Mouse (Mus musculus) heart, embryonic 16.5 days (tissue): ENCODE results near the gene Gm10721. TPM values are rescaled to one million over a fixed set of nuclear protein-coding genes. Genes with fewer than 3 reads are reported as not detected.
"Not testable (repeated sequence)": the region's sequence is repeated elsewhere in the genome, so short reads cannot be mapped to it uniquely, and the experiment has no call there.

Source experiments
- ATAC-seq: fragments of 200-750 bp; cut with Nextera tagmentation; replicated peaks from 2 replicates; pipeline ENCODE4 v1.8.0; 2017; ENCODE audit warnings: moderate number of reproducible peaks; ENCODE audit not compliant: insufficient read depth, low FRiP score; ENCODE audit errors: extremely low read depth
- H3K27ac ChIP-seq: fragments of 300-500 bp; sonication (generic); 2 replicates; pipeline ENCODE4 v1.5.1; 2014; ENCODE audit warnings: mild to moderate bottlenecking, low read length, control low read depth, moderate library complexity
- H3K27me3 ChIP-seq: fragments of 300-500 bp; sonication (generic); 2 replicates; pipeline ENCODE4 v1.6.1; 2014; ENCODE audit warnings: low read length, mixed read lengths; ENCODE audit not compliant: control insufficient read depth, insufficient read depth
- H3K36me3 ChIP-seq: fragments of 300-500 bp; sonication (generic); 2 replicates; pipeline ENCODE4 v1.6.1; 2014; ENCODE audit not compliant: control insufficient read depth, insufficient read depth
- H3K4me1 ChIP-seq: fragments of 300-500 bp; sonication (generic); 2 replicates; pipeline ENCODE4 v1.6.1; 2014; ENCODE audit warnings: low read length, mixed read lengths; ENCODE audit not compliant: control insufficient read depth, insufficient read depth
- H3K4me2 ChIP-seq: fragments of 300-500 bp; sonication (generic); 2 replicates; pipeline ENCODE4 v1.6.1; 2014; ENCODE audit warnings: low read depth, mild to moderate bottlenecking, control low read depth, low read length
- H3K4me3 ChIP-seq: fragments of 300-500 bp; sonication (generic); 2 replicates; pipeline ENCODE4 v1.5.1; 2014; ENCODE audit warnings: mild to moderate bottlenecking, control low read depth, low read length
- H3K9ac ChIP-seq: fragments of 300-500 bp; sonication (generic); 2 replicates; pipeline ENCODE4 v1.6.1; 2014; ENCODE audit warnings: low read length, control low read depth
- H3K9me3 ChIP-seq: fragments of 300-500 bp; sonication (generic); replicated peaks from 2 replicates; pipeline ENCODE4 v1.6.1; 2016; ENCODE audit warnings: low read length; ENCODE audit not compliant: control insufficient read depth
- WGBS: fragments of 180-500 bp; shearing (Covaris S2); extraction: QIAGEN DNeasy Blood & Tissue Kit; methylation state at CpG from one replicate; pipeline ENCODE4 v1.1.7; 2014; 5-methylcytosine and 5-hydroxymethylcytosine counted together
- polyA plus RNA-seq: library from polyadenylated mRNA; unstranded; fragments of >200 nt; fragmentation: Nextera tagmentation; extraction: Ambion mirVana; gene quantifications from 2 replicates; pipeline ENCODE4 v1.2.1, GENCODE M21; 2015

Gene Gm10721
- polyA plus RNA-seq, 1 experiment from 2014 or later, result 0.79 TPM

DNA sequence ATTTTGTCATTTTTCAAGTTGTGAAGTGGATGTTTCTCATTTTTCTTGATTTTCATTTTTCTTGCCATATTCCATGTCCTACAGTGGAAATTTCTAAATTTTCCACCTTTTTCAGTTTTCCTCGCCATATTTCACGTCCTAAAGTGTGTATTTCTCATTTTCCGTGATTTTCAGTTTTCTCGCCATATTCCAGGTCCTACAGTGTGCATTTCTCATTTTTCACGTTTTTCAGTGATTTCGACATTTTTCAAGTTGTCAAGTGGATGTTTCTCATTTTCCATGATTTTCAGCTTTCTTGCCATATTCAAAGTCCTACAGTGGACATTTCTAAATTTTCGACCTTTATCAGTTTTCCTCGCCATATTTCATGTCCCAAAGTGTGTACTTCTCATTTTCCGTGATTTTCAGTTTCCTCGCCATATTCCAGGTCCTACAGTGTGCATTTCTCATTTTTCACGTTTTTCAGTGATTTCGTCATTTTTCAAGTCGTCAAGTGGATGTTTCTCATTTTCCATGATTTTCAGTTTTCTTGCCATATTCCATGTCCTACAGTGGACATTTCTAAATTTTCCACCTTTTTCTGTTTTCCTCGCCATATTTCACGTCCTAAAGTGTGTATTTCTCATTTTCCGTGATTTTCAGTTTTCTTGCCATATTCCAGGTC is 11.2 kb downstream of the Gm10721 start:
- not testable (repeated sequence) for H3K4me3 ChIP-seq, H3K27me3 ChIP-seq, ATAC-seq, H3K9ac ChIP-seq, H3K9me3 ChIP-seq, H3K4me2 ChIP-seq, H3K4me1 ChIP-seq, H3K36me3 ChIP-seq, H3K27ac ChIP-seq
- 63% methylated on average over 15 of the region's 16 CpGs for WGBS

DNA sequence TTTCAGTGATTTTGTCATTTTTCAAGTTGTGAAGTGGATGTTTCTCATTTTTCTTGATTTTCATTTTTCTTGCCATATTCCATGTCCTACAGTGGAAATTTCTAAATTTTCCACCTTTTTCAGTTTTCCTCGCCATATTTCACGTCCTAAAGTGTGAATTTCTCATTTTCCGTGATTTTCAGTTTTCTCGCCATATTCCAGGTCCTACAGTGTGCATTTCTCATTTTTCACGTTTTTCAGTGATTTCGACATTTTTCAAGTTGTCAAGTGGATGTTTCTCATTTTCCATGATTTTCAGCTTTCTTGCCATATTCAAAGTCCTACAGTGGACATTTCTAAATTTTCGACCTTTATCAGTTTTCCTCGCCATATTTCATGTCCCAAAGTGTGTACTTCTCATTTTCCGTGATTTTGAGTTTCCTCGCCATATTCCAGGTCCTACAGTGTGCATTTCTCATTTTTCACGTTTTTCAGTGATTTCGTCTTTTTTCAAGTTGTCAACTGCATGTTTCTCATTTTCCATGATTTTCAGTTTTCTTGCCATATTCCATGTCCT is 12.1 kb downstream of the Gm10721 start, which contains the start of gene Gm10717:
TSS of gene Gm10717 (plus strand) at position 506 of the 556 bp plus-strand sequence.
- H3K4me1 ChIP-seq, H3K9me3 ChIP-seq, ATAC-seq, H3K4me3 ChIP-seq, H3K36me3 ChIP-seq, H3K27me3 ChIP-seq, H3K27ac ChIP-seq, H3K9ac ChIP-seq, H3K4me2 ChIP-seq: not testable (repeated sequence)
- WGBS, result 70% methylated on average over 12 of the region's 12 CpGs

DNA sequence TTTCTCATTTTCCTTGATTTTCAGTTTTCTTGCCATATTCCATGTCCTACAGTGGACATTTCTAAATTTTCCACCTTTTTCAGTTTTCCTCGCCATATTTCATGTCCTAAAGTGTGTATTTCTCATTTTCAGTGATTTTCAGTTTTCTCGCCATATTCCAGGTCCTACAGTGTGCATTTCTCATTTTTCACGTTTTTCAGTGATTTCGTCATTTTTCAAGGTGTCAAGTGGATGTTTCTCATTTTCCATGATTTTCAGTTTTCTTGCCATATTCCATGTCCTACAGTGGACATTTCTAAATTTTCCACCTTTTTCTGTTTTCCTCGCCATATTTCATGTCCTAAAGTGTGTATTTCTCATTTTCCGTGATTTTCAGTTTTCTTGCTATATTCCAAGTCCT is 12.7 kb downstream of the Gm10721 start:
- not testable (repeated sequence) for H3K27me3 ChIP-seq, H3K27ac ChIP-seq, H3K9ac ChIP-seq, H3K4me3 ChIP-seq, H3K9me3 ChIP-seq, ATAC-seq, H3K4me1 ChIP-seq, H3K4me2 ChIP-seq, H3K36me3 ChIP-seq
- 56% methylated on average over 4 of the region's 6 CpGs for WGBS

DNA sequence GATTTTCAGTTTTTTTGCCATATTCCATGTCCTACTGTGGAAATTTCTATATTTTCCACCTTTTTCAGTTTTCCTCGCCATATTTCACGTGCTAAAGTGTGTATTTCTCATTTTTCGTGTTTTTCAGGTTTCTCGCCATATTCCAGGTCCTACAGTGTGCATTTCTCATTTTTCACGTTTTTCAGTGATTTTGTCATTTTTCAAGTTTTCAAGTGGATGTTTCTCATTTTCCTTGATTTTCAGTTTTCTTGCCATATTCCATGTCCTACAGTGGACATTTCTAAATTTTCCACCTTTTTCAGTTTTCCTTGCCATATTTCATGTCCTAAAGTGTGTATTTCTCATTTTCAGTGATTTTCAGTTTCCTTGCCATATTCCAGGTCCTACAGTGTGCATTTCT is 13.2 kb downstream of the Gm10721 start:
- H3K9ac ChIP-seq, H3K27me3 ChIP-seq, H3K9me3 ChIP-seq, H3K4me1 ChIP-seq, H3K4me3 ChIP-seq, H3K27ac ChIP-seq, H3K36me3 ChIP-seq, ATAC-seq, H3K4me2 ChIP-seq: not testable (repeated sequence)
- WGBS, result 70% methylated on average over 5 of the region's 5 CpGs

DNA sequence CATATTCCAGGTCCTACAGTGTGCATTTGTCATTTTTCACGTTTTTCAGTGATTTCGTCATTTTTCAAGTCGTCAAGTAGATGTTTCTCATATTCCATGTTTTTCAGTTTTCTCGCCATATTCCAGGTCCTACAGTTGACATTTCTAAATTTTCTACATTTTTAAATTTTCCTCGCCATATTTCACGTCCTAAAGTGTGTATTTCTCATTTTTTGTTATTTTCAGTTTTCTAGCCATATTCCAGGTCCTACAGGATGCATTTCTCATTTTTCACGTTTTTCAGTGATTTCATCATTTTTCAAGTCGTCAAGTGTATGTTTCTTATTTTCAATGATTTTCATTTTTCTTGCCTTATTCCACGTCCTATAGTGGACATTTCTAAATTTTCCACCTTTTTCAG is 13.8 kb downstream of the Gm10721 start:
- H3K27me3 ChIP-seq, result not testable (repeated sequence)
- WGBS, result 64% methylated on average over 9 of the region's 9 CpGs

DNA sequence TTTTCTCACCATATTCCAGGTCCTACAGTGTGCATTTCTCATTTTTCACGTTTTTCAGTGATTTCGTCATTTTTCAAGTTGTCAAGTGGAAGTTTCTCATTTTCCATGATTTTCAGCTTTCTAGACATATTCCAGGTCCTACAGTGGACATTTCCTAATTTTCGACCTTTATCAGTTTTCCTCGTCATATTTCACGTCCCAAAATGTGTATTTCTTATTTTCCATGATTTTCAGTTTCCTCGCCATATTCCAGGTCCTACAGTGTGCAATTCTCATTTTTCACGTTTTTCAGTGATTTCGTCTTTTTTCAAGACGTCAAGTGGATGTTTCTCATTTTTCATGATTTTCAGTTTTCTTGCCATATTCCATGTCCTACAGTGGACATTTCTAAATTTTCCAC is 14.3 kb downstream of the Gm10721 start:
- H3K4me2 ChIP-seq, H3K9ac ChIP-seq, H3K4me3 ChIP-seq, H3K4me1 ChIP-seq, H3K27ac ChIP-seq, H3K9me3 ChIP-seq, H3K27me3 ChIP-seq, ATAC-seq, H3K36me3 ChIP-seq: not testable (repeated sequence)
- 67% methylated on average over 9 of the region's 9 CpGs for WGBS

More for the DNA sequence above, 13.8 kb downstream of the Gm10721 start:
- H3K36me3 ChIP-seq, H3K9me3 ChIP-seq, H3K4me1 ChIP-seq, H3K9ac ChIP-seq, ATAC-seq, H3K27ac ChIP-seq, H3K4me3 ChIP-seq, H3K4me2 ChIP-seq: not testable (repeated sequence)

GRCm38 (mm10) chr9:3029276-3030000 is 16.5 kb downstream of the Gm10721 start:
- not testable (repeated sequence) for H3K4me1 ChIP-seq, ATAC-seq, H3K27ac ChIP-seq, H3K9ac ChIP-seq, H3K4me3 ChIP-seq, H3K4me2 ChIP-seq, H3K36me3 ChIP-seq, H3K9me3 ChIP-seq, H3K27me3 ChIP-seq
- WGBS, result 61% methylated on average over 11 of the region's 16 CpGs

DNA sequence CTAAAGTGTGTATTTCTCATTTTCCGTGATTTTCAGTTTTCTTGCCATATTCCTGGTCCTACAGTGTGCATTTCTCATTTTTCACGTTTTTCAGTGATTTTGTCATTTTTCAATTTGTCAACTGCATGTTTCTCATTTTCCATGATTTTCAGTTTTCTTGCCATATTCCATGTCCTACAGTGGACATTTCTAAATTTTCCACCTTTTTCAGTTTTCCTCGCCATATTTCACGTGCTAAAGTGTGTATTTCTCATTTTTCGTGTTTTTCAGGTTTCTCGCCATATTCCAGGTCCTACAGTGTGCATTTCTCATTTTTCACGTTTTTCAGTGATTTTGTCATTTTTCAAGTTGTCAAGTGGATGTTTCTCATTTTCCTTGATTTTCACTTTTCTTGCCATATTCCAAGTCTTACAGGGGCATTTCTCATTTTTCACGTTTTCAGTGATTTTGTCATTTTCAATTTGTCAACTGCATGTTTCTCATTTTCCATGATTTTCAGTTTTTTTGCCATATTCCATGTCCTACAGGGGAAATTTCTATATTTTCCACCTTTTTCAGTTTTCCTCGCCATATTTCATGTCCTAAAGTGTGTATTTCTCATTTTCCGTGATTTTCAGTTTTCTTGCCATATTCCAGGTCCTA is 17.9 kb downstream of the Gm10721 start:
- not testable (repeated sequence) for H3K9ac ChIP-seq
- ATAC-seq, result 0 out of 2 replicates have a peak, but pooled peaks have one; percentile 21
- 57% methylated on average over 2 of the region's 10 CpGs for WGBS

DNA sequence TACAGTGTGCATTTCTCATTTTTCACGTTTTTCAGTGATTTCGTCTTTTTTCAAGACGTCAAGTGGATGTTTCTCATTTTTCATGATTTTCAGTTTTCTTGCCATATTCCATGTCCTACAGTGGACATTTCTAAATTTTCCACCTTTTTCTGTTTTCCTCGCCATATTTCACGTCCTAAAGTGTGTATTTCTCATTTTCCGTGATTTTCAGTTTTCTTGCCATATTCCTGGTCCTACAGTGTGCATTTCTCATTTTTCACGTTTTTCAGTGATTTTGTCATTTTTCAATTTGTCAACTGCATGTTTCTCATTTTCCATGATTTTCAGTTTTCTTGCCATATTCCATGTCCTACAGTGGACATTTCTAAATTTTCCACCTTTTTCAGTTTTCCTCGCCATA is 21.4 kb downstream of the Gm10721 start, which contains the start of gene Gm17535:
TSS of gene Gm17535 (plus strand) at position 301 of the 400 bp plus-strand sequence.
- H3K36me3 ChIP-seq, ATAC-seq, H3K4me2 ChIP-seq, H3K27ac ChIP-seq, H3K4me3 ChIP-seq, H3K4me1 ChIP-seq, H3K9ac ChIP-seq, H3K9me3 ChIP-seq, H3K27me3 ChIP-seq: not testable (repeated sequence)
- WGBS, result no CpG with 5 or more reads among the region's 8 CpGs

More for the DNA sequence above, 17.9 kb downstream of the Gm10721 start:
- H3K27me3 ChIP-seq, H3K4me1 ChIP-seq, H3K4me2 ChIP-seq, H3K4me3 ChIP-seq, H3K36me3 ChIP-seq, H3K9me3 ChIP-seq, H3K27ac ChIP-seq: not testable (repeated sequence)
